ENCODE assay signal across 11 mouse cellular contexts in the genomic region with DNA sequence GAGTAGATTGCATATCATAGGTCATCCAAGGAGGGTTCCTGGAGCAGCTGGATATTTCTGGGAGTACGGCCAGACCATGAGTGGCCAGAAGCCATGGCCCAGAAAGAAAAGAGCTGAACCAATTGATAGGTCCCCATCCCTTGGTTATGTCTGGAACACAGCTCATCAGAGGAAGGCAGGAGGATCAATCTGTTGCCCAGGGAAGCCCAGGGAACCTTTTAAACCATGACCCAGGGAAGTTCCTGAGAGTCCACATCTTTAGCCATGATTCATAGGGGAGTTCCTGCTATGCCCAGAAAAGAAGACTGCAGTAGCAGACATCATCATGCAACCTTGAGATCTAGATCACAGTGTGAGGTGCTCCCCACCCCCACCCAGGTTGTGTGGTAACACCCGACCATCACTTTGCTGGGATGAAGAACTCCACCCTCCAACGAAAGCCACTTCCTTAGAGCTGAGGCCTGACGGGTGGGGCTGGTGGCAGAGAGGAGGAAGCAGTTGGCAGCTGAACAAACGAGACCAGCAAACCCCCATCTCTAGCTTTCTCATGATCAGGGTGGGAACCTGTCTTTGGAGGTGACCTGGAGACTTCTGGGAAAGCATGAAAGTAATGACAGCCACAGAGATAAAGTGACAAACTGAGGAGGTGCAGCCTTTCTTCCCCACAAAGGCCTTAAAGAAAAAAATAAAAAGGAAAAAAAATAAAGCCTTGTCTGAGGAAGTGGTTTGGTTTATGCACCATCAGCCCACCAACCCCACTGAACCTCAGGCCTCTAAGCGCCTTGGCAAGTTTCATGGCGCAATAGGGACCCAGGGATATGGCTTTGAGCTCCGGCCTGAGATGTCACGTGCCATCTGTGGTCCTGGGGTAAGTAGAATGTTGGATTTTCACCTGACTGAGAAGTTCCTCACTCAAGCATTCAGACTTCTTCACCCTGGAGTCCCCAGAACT. TPM values are rescaled to one million over a fixed set of nuclear protein-coding genes. Genes with fewer than 3 reads are reported as not detected.
DNase-seq lines count a peak whose midpoint lies in the region; ATAC-seq lines count a peak whose summit lies in the region.
"Had no signal": no experiment of that assay in that cellular context is flagged by ENCODE, and none has a peak within 500 bp of the region (broad histone marks: within the 10 kb centered on the region; RNA-seq: fewer than 3 reads in every experiment).

No protein-coding gene starts in this region.

- no peak for DNase-seq in forebrain, embryonic 10.5 days (ENCODE audit: extremely low spot score, low spot score)
- DNase-seq in lung, postnatal 25 days (ENCODE audit: low spot score), result peak; percentile 70
- no peak for DNase-seq in layer of hippocampus, postnatal 10 days (ENCODE audit: low spot score in 2 of 2)
- DNase-seq in testis, postnatal 14 days (ENCODE audit: low spot score), result no peak

- H3K36me3 ChIP-seq in forebrain, embryonic 10.5 days (replicated peaks), result no peaks in the 10 kb centered on the region
- no peaks in the 10 kb centered on the region for H3K36me3 ChIP-seq in forebrain, embryonic 13.5 days (ENCODE audit: poor library complexity, severe bottlenecking)
- H3K36me3 ChIP-seq in stomach, embryonic 16.5 days (ENCODE audit: control insufficient read depth, insufficient read depth, low read length), result no peaks in the 10 kb centered on the region
- H3K36me3 ChIP-seq: midbrain, embryonic 12.5 days had no signal

- no peaks in the 10 kb centered on the region for H3K9me3 ChIP-seq in forebrain, embryonic 10.5 days
- no peaks in the 10 kb centered on the region for H3K9me3 ChIP-seq in forebrain, embryonic 13.5 days (replicated peaks)
- no peaks in the 10 kb centered on the region for H3K9me3 ChIP-seq in stomach, embryonic 16.5 days (replicated peaks; ENCODE audit: control insufficient read depth, low read length)
- H3K9me3 ChIP-seq: midbrain, embryonic 12.5 days had no signal

- 84% methylated on average over 9 of the region's 9 CpGs for WGBS in forebrain, embryonic 10.5 days
- whole genome bisulfite sequencing in forebrain, embryonic 13.5 days, result 88% methylated on average over 9 of the region's 9 CpGs
- WGBS in stomach, embryonic 16.5 days, result 69% methylated on average over 9 of the region's 9 CpGs

- no peak overlapping the region for H3K9ac ChIP-seq in forebrain, embryonic 13.5 days
- H3K9ac ChIP-seq in stomach, embryonic 16.5 days (ENCODE audit: low read length), result no peak overlapping the region
- H3K9ac ChIP-seq: midbrain, embryonic 12.5 days had no signal

- no peaks in the 10 kb centered on the region for H3K27me3 ChIP-seq in forebrain, embryonic 10.5 days (ENCODE audit: poor library complexity, severe bottlenecking)
- no peaks in the 10 kb centered on the region for H3K27me3 ChIP-seq in forebrain, embryonic 13.5 days
- H3K27me3 ChIP-seq in stomach, embryonic 16.5 days (ENCODE audit: control insufficient read depth, insufficient read depth, low read length), result no peaks in the 10 kb centered on the region
- H3K27me3 ChIP-seq: midbrain, embryonic 12.5 days had no signal

- peaks cover 9% of the 10 kb centered on the region for H3K4me1 ChIP-seq in forebrain, embryonic 10.5 days
- H3K4me1 ChIP-seq in forebrain, embryonic 13.5 days, result peaks cover 14% of the 10 kb centered on the region
- peaks cover 7% of the 10 kb centered on the region; the same call in 1 of the 2 replicates for H3K4me1 ChIP-seq in brown adipose tissue, adult 24 weeks (ENCODE audit: control insufficient read depth, insufficient read depth, insufficient read length, low read length)
- H3K4me1 ChIP-seq in stomach, embryonic 16.5 days (ENCODE audit: control insufficient read depth, insufficient read depth, low read length), result peaks cover 3% of the 10 kb centered on the region; the same call in 1 of the 2 replicates

- no peak for ATAC-seq in forebrain, embryonic 13.5 days
- ATAC-seq in stomach, embryonic 16.5 days (ENCODE audit: insufficient read depth, low FRiP score), result peak; percentile 44; the same call in 1 of the 2 replicates
- no peak for ATAC-seq in frontal cortex, adult (ENCODE audit: low TSS enrichment)
- ATAC-seq: forebrain, embryonic 16.5 days had no signal

- H3K4me2 ChIP-seq in forebrain, embryonic 13.5 days, result no peak overlapping the region
- no peak overlapping the region for H3K4me2 ChIP-seq in stomach, embryonic 16.5 days (ENCODE audit: low read depth, low read length)
- H3K4me2 ChIP-seq: midbrain, embryonic 12.5 days had no signal

- 0 out of 2 replicates have a peak overlapping the region, but pooled peaks have one; percentile 7 for H3K27ac ChIP-seq in forebrain, embryonic 10.5 days
- no peak overlapping the region for H3K27ac ChIP-seq in forebrain, embryonic 13.5 days
- H3K27ac ChIP-seq in brown adipose tissue, adult 24 weeks (replicated peaks; ENCODE audit: low read depth, low read length), result peak overlapping the region; percentile 42; the same call in 1 of the 2 replicates
- peak overlapping the region; percentile 34; the same call in 1 of the 2 replicates for H3K27ac ChIP-seq in stomach, embryonic 16.5 days (ENCODE audit: low read length)
- H3K27ac ChIP-seq: kidney, postnatal 0 days; midbrain, embryonic 12.5 days had no signal

- no peak overlapping the region for H3K4me3 ChIP-seq in forebrain, embryonic 10.5 days
- no peak overlapping the region for H3K4me3 ChIP-seq in forebrain, embryonic 13.5 days
- H3K4me3 ChIP-seq in brown adipose tissue, adult 24 weeks (ENCODE audit: insufficient read depth, low read depth, low read length), result no peak overlapping the region
- no peak overlapping the region for H3K4me3 ChIP-seq in stomach, embryonic 16.5 days (replicated peaks; ENCODE audit: low read length)
- H3K4me3 ChIP-seq: midbrain, embryonic 12.5 days had no signal

RNA-seq across cellular contexts. Expression of gene Arl4c, which starts 47.2 kb away (rescaled TPM):
- polyA plus RNA-seq in forebrain, embryonic 10.5 days (2016; fragmentation: Nextera tagmentation; extraction: Ambion mirVana), result 21.8 and 22.3 TPM in 2 replicates
- 25.3 and 28.7 TPM in 2 replicates for polyA plus RNA-seq in forebrain, embryonic 13.5 days (2015; fragmentation: Nextera tagmentation; extraction: Ambion mirVana)
- polyA plus RNA-seq in brown adipose tissue, adult 24 weeks (2012; ENCODE audit: insufficient read depth, insufficient read length, missing spikeins), result 0.83 and 1.2 TPM in 2 replicates
- polyA plus RNA-seq in stomach, embryonic 16.5 days (2015; fragmentation: Nextera tagmentation; extraction: Ambion mirVana), result 6.6 and 6.9 TPM in 2 replicates
- total RNA-seq in layer of hippocampus, postnatal 10 days (2021), result 10 to 100 TPM; 52.3 to 52.5 TPM
